Mouse (Mus musculus) layer of hippocampus, adult 11-12 months (tissue): ENCODE measurements at regions not wholly inside any gene's neighbourhood (a gene's known extent, or its start where the extent isn't known, plus 50 kb on each side); places are given as distances from the start of the nearest gene placed in this dataset.
A peak's percentile ranks its signal among the peaks of the same experiment; 100 is the strongest.

Source experiments
- DNase-seq: peaks from one replicate; pipeline ENCODE4 v3.0.0; 2022; ENCODE audit warnings: low spot score

GRCm38 (mm10) chr5:118815783-118816182, 255.3 kb downstream of the Med13l start:
- no peak for DNase-seq

GRCm38 (mm10) chr5:118818294-118818693, 257.8 kb downstream of the Med13l start:
- no peak for DNase-seq

- no peak for DNase-seq
These were observed 264.3 kb downstream of the Med13l start for GRCm38 (mm10) chr5:118824791-118825190.

GRCm38 (mm10) chr5:118829031-118829698, 268.7 kb downstream of the Med13l start:
- no peak for DNase-seq

GRCm38 (mm10) chr5:118832701-118833100, 272.2 kb downstream of the Med13l start:
- DNase-seq, result no peak

- DNase-seq, result no peak
These were observed 273.6 kb downstream of the Med13l start for GRCm38 (mm10) chr5:118834129-118834528.

GRCm38 (mm10) chr5:118837001-118837400, 276.5 kb downstream of the Med13l start:
- no peak for DNase-seq

GRCm38 (mm10) chr5:118838421-118838820, 277.9 kb downstream of the Med13l start:
- DNase-seq, result no peak

GRCm38 (mm10) chr5:118839916-118840315, 279.4 kb downstream of the Med13l start:
- no peak for DNase-seq

- no peak for DNase-seq
These were observed 280.9 kb downstream of the Med13l start for GRCm38 (mm10) chr5:118841210-118842016.

GRCm38 (mm10) chr5:118842017-118842396, 281.5 kb downstream of the Med13l start:
- DNase-seq, result no peak

GRCm38 (mm10) chr5:118857001-118857400, 296.5 kb downstream of the Med13l start:
- no peak for DNase-seq

- DNase-seq, result peak; percentile 8
These were observed 300.8 kb downstream of the Med13l start for GRCm38 (mm10) chr5:118861143-118861847.

- DNase-seq, result no peak
These were observed 307.0 kb downstream of the Med13l start for GRCm38 (mm10) chr5:118867511-118867910.

- no peak for DNase-seq
These were observed 308.9 kb downstream of the Med13l start for GRCm38 (mm10) chr5:118869330-118869729.

GRCm38 (mm10) chr5:118873871-118874270, 313.4 kb downstream of the Med13l start:
- no peak for DNase-seq

- DNase-seq, result no peak
These were observed 314.7 kb downstream of the Med13l start for GRCm38 (mm10) chr5:118875096-118875637.

- DNase-seq, result no peak
These were observed 316.3 kb downstream of the Med13l start for GRCm38 (mm10) chr5:118876586-118877312.

- DNase-seq, result no peak
These were observed 316.8 kb downstream of the Med13l start for GRCm38 (mm10) chr5:118877313-118877669.

- DNase-seq, result no peak
These were observed 317.4 kb downstream of the Med13l start for GRCm38 (mm10) chr5:118877831-118878230.

GRCm38 (mm10) chr5:118878722-118879121, 318.2 kb downstream of the Med13l start:
- DNase-seq, result no peak
